Mouse (Mus musculus) bone marrow, adult 2 months (tissue): Measurements from ENCODE around the gene Pou2f1.

Experiments
- CTCF ChIP-seq: fragments of 200-500 bp; IDR thresholded peaks from 2 replicates; pipeline ENCODE4 v1.5.1; 2011; ENCODE audit warnings: low read length, control low read depth; ENCODE audit not compliant: control insufficient read depth, insufficient read depth
- POLR2A ChIP-seq: fragments of 200-500 bp; IDR thresholded peaks from 2 replicates; pipeline ENCODE4 v1.6.1; 2011; ENCODE audit warnings: low read depth, mild to moderate bottlenecking, control low read depth, low read length, borderline replicate concordance; ENCODE audit not compliant: control insufficient read depth

DNA sequence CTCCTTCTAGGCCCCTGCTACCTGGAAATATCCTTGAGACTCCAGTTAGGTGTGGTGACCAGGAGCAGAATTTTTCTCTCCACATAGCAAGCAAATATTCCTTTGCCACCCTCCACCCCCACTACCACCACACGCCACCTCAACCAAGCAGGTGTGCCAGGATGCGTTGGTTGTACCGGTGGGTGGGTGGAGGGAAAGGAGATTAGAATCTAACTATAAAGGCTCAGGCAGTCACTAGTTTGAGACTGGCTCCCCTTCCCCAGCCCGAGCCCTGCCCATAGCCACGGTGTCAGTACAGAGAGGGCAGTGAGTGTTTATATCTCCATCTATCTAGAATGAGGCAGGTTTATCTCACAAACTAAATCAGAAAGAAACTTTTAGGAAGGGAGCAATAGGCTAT is 174.3 kb downstream of the Pou2f1 start:
- TF ChIP-seq POLR2A = no peak
- TF ChIP-seq CTCF = no peak
